Mouse (Mus musculus): ENCODE data around the gene Mfsd11.

- no peak for TF ChIP-seq CTCF (IDR thresholded peaks at IDR 0.05; ENCODE audit: control insufficient read depth, insufficient read depth, insufficient replicate concordance, low read depth, low read length)
- no peak for TF ChIP-seq POLR2A (IDR thresholded peaks at IDR 0.05; ENCODE audit: control insufficient read depth, low read depth, low read length)
Observed at GRCm38 (mm10) chr11:116865945-116866585, 13.8 kb downstream of the Mfsd11 start.

Data from testis, adult 2 months (tissue).